Mouse (Mus musculus) embryo, embryonic 10 days (tissue): ENCODE data around the gene Pnma5.
"Not testable (repeated sequence)": the region's sequence is repeated elsewhere in the genome, so short reads cannot be mapped to it uniquely, and the experiment has no call there.

Source experiments
- DNase-seq: peaks from one replicate; pipeline ENCODE4 v3.0.0-alpha.2; 2015; ENCODE audit warnings: low spot score

Pnma5 gene

DNA sequence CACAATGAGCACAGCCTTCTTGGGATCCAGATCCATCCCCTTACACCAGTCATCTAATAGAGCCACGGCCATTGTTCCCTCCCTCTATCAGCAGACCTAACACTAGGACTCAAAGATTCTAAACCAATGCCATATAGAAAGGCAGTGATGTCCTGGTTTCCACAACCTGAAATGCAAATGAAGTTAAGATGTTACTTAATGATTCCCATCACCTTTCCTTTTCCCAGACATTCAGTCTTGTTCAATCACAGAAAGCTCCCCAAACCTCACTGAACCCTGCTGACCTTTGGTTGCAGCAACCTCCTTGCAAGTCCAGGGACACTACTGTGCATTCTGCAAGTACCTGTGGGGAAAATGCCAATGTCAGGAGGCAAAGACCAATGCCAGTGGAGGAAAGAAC is at the start of gene Pnma5:
Gene Pnma5 (minus strand): TSS at position 101 of the 400 bp plus-strand sequence.
- no peak for DNase-seq

DNA sequence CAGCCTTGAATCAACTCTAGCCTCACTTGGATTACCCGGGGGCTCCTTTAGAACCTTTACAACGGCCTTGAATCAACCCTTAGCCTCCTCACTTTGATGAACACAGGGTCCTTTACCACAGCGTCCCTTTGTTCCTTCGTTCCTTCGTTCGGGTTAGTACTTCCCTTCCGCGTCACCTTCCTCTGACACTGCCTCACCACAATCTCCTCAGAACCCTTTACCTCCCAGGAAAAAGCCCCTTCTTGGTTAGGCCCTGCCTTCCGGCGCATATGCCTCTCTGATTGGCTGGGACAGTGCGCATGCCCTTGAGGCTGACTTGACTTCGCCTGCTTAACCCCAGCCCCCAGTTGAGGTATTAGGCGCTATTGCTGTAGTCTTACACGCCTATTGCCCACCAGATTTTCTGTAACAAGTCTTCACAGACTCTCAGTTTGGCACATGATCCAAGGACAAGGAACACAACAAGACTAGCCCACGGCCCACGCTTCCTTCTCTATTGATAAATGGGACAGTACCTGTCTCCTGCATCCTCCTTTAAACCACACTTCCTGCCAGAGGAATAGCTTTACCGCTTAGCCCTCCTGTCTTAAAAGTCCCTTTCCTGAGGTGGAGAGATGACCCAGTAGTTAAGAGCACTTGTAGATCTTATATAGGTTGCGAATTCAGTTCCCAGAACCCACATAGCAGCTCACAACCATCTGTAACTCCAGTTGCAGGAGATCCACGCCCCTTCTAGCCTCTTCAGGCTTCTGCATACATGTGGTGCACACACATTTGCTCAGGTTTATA is 45.6 kb upstream of the Pnma5 start, which contains the start of gene Xlr4a:
Gene Xlr4a (minus strand): TSS at position 212 of the 789 bp plus-strand sequence.
- not testable (repeated sequence) for DNase-seq

DNA sequence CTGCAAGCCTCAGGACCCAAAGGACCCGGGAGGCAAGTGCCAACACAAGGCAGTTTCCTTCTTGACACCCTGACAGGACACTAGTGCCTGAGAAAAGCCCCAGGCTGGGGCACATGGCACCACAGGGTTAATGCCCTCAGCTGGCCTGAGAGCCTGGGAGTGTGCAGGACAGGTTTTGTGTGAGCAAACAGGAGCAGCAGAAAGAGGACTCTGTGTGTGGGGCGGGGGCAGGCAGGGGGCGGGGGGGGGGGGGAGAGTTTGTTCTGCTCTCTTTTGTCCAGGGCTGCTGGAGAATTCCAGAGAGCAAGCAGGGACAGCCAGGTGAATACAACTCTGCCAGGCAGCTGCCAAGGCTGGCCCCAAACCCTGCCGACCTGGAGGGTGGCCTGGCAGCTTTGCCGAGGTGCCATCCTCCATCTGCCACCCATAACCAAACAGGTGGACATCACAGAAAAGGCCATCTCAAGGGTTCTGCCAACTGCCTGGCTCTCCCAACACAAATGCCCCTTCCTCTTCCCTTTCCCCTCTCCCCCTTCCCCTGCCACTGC is 29.9 kb upstream of the Pnma5 start:
- DNase-seq = not testable (repeated sequence)

DNA sequence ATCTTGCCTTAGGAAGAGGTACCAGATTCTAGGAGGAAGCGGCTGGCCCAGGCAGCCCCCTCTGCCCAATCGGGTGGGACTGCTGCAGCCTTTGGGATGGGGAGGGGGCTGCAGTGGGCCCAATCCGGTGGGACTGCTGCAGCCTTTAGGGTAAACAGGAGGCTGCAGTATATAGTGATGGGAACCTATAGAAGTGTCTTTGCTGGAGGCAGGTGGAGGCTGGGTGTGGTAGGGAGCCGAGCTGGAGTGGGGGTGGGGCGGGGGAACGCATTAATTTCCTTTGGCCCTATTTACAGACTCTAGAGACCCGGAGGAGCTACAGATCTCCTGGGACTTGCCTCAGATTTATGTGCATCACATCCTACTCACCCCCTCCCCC is 27.5 kb upstream of the Pnma5 start, which contains the start of gene Pnma3:
Gene Pnma3 (plus strand): TSS at position 373 of the 379 bp plus-strand sequence.
- no peak for DNase-seq

DNA sequence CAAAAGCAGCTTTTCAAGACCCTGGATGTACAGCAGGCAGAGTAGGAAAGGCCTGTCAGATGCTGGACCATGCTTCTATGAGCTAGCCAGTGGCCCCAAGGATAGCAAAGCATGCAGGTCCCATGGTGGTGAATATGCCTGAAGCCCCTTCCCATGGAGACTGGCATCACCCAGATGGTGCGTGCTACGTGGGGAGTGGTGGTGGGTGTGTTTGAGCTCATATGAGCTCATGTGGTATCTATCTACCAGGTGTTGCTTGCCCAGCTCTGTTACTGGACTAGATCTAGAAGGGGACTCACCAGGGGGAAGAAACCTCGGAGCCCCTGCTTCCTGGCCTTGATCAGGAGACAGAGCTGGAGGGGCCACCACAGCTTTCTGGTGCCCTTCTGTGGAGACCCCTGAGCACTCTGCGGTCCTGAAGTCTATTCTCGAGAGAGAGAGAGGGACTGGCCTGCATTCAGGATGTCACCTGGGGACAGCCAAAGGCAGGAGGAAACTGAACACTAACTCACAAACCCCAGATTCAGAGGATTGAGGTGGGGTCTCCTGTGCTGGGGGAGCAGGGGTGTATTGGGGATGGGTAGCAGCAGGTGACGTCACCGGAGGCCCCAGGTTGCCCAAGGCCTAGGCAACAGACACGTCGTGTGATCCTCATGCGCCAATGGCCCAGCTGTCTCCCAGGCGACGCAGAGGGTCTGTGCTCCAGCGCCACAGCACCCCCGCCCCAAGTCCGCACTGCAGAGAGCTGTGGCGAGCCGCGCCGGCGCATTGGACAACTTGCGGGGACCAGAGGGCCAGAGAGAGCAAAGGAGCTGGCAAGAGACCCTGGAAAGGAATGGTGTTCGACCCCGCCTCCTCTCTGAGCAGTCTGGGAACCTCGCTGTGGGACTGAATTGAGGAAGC is 26.9 kb upstream of the Pnma5 start:
- DNase-seq = peak; percentile 31

DNA sequence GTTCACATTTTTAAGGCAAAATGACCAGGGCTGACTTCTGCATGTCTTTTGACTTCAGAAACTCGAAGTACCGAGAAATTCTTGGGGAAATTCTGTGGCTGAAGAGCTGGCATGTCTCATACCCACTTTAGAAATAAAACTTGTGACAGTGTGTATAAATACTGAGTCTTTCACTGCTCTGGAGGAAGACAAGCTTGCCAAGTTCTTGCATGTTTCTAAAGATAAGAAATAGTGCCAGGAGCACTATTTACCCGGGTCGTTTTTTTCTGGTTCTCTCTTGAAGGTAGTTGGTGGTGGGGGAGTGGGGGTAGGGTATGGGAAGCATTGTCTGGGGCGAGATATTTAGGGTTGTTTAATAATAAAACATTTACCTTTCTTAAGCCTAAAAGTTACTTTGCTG is 25.4 kb upstream of the Pnma5 start:
- no peak for DNase-seq

DNA sequence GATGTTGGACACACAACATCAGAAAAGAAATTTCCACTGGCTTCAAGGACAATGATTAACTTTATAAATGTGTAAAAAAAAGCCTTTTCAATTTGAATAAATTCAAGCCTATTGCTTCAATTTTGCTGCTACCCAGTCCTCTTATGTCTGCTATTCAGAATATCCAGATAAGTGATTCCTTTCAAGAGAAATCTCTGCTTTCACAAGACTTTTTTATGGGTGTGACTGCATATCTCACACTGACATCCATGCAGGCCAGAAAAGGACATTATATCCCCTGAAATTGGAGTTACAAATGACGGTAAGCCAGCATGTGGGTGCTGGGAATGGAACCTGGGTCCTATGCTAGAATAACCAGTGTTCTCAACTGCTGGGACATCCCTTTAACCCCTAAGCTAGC is 24.6 kb upstream of the Pnma5 start:
- no peak for DNase-seq

DNA sequence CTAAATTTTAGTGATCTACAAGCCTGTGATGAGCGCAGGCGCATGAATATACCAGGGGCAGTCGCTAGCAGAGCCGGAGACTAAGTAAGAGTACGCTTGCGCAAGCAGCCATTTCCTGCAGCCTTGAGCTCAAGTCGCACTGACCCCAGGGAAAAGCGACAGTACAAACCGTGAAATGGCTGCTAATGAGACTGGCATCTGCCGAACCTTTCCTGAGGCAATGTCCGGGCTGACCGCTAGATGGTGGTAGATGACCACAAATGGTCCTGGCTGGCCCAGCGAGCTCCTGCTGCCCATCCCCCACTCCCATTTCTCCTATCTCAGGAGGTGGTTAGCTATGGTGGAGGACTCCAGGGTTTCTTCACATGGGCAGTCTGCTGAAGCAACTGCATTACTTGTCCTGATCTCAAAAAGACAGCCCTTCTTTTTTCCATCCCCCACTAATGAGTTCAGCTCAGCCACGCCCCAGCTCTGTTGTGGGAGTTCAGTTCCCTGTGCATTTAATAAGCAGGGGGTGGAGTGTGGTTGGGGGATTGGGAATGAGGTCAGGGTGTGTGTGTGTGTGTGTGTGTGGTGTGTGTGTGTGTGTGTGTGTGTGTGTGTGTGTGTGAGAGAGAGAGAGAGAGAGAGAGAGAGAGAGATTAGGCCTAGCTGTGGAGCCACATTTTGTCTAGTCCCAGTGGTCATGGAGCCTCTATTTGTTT is 17.1 kb upstream of the Pnma5 start:
- peak; percentile 92 for DNase-seq

DNA sequence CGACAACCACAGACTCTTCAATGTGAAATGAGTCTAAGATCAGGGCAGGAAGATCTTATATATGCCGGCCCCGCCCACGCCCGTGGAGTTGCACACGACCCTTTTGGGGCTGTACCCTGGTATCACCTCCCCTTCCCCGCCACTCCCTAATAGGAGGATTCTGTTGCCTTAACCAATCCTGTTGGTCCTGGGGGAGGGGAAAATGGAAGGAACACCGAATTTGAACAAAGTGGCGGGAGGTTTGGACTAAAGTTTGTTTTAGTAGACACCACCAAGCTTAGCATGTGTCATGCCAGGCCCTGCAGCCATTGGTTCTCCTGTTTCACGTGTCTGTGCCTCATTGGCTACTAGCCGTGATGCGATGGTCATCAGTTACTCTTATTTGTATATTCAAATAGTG is 2.8 kb upstream of the Pnma5 start:
- no peak for DNase-seq

DNA sequence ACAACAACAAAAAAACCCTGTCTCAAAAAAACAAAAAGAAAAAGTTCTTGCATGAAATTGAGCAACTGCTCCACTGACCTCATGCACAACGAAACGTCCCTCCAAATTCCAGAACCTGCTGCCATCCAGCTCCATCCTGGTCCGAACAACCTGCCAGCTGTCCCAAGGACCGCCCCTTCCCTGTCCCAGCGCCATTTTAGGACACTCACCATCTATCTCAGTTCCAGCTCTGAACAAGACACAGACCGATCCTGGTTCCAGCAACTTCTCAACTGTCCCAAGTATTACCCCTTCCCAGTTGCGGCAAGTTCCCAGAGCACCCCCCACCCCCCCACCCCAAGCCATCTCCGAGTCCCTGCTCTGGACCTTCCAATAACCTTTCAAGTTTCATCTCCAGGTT is 1.9 kb upstream of the Pnma5 start:
- no peak for DNase-seq

DNA sequence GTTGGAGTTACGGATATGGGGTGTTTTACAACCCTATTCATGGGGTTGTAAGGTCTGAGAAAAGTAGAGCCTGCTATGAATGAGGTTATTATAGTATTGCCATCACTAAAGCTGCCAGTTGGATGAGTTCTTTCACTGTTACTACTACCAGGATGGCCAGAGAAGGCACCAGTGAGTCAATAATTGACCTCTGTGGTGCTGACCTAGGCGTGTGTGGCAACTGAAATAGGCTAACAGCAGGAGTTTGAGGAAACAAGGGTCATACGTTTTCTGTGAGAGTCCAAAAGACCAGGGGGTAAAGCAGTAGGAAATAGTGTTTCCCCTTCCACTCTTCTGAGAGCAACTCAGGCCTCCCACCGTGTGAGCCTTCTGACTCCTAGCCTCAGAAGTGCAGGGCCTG is 24.1 kb downstream of the Pnma5 start:
- no peak for DNase-seq

DNA sequence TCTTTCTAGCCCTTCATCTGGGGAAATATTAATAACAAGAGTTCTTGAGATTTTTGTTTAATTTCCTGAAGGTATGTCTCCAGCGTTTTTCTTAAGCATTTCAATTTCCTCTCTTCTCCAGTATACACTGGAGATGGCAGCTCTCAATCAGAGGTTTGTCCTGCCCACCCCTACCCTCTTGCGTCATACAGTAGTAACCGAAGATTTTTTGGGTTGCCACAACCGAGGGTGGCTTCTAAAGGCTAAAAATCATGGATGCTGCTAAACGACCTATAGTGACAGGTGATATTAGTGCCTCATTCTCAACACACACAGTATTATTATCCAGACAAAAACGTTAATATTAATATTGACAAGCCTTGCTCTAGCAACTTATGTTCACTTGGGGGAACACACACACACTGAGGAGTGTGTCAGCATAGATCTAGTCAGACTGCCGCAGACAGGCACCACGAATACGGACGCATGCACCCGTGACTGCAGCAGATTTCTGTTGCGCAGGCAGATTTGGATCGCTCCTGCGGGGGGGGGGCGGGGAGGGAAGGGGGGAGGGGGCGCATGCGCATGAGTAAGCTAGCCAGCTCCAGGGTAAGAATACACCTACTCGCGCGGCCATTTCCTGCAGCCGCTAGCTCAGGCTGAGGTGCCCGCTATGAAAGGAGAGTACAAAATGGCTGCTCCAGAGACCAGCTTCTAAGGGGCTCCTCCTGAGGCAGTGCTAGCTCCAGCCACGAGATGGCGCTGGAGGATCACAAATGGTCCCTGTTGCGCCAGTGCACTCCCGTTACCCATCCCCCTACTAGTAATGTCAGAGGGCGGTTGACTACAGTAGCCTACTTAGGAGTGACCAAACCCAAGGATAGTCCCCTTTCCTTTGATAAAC is 29.1 kb downstream of the Pnma5 start:
- peak; percentile 95 for DNase-seq

DNA sequence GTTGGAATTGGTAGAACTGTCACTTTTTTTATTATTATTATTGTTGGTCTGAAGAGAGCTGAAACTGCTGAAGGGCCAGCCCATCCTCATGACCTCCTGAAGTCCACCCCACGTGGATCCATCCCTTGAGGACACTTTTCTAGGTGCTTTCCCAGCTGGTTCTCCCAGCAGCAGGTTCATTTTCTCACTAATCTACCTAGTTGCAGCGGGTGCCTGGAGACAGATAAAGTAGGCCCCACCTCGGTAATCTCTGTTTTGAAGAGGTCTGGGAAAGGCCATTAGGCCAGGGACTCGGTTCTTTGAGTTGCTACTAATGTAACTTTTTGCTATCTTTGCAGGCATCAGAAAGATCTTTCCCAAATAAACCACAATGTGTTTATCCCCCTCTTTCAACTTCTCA is 31.2 kb downstream of the Pnma5 start:
- no peak for DNase-seq

DNA sequence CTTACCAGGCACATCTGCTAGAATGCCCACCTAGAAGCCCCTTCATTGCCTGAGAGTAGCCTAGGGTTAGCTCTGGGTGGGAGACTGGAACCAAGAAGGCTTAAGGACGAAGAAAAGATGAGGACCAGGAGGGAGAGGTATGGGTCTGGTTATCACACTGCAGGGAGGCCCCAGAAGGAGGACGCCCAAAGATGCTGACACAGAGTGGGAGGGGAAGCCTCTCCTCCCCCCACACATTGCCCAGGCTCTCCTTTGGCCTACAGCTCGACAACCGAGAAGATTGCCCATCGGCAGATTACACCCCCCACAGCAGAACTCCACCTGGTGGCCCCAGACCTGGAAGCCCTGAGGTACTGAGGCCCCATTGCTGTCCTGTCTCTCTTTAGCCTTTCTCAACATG is 33.8 kb downstream of the Pnma5 start:
- DNase-seq = no peak

DNA sequence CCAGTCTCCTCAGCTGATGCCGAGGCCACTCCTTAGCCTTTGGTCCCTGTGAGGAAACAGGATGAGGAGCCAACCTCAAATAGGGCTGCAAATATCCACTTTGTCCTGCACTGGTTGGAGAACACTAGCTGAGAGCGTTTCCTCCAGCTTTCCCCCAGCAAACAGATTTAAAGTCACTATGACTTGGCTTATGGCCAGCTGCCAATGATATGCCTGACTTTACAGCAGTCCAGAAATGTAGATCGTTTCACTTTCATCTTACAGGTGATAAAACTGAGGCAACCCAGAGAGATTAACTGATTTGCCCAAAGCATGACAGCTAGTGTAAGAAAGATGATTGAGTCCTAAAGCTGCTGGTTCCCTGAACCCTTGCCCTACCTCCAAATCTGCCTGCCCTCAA is 41.4 kb downstream of the Pnma5 start:
- no peak for DNase-seq

DNA sequence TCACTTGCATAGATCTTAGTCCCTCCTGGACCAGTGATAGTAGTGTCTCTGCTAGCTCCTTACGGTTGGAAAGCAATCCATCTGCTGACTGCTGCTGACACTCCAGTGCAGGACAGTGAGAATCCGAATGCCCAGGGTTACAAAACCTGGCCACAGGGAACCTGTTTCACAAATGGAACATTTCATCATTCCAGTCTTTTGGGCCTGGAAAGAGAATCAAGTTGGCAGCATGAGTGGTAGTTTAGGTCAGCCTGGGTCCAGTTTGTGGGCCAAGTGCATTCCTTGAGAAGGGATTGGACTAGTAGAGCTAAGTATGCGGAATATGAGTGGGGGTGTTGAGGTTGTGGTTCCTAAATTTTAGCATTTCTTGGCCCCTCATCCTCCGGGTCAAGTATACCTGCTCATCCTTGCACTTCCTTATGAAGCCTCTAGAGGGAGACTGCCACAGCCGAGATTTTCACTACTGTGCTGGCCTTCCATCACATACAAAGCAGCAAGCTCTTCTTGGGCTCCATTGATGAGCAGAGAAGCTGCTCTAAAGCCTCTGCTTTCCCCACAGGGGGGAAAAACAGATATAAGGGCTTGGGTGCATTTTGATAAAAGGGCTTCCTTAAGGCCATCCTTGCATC is 44.5 kb downstream of the Pnma5 start:
- no peak for DNase-seq

DNA sequence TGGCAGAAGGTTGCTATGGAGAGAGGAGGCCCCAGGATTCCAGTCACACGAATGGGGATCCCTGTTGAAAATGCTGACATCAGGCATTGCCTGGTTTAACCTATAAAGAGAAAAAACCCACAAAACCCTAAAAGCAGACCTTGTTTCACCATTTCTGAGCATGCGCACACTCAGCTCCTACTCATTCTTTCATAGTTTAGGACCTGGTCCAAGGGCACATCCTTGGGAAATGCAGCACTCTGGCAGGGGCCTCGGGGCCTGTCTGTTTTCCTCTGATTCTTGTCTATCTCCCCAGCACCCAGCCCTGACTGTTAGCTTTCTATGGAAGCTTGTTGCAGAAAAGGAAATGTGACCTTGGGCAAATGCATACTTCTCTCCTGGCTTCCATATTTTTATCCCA is 46.3 kb downstream of the Pnma5 start:
- DNase-seq = no peak

DNA sequence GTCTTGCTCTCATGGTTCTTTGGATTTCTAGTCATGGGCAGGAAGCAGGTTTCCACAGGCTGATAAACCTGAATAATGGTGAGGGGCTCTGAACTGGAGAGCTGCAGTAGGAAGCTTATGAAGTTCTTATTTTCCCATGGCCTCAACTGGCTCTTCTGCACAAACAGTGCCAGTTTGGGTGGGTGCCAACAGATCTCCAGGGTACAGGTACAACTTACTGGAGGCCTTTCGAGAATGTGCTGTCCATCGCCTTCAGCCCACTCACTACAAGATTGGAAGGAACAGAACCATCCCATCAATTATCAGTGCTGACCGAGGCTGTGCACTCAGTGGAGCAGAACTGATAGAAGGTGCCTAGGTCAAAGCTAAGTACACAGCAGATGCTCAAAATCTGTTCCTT is 48.5 kb downstream of the Pnma5 start:
- no peak for DNase-seq

DNA sequence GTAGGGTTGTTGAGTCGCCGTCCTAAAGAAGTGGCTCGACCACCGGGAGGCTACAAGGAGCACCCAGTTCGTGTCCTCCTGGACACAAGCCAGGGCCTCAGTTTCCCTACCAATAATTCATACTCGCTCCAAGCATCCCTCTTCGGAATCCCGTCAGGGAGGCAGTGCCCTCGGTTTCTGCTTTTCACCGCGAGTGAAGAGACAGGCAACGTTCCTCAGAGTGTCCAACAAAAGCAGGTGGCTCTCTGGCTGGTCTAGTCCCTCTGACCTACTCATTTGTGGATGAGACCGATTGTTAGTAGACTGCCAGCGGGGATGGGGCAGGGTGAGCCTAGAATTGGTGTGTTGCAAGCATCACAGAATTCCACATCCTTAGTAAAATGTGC is 49.4 kb downstream of the Pnma5 start:
- no peak for DNase-seq

DNA sequence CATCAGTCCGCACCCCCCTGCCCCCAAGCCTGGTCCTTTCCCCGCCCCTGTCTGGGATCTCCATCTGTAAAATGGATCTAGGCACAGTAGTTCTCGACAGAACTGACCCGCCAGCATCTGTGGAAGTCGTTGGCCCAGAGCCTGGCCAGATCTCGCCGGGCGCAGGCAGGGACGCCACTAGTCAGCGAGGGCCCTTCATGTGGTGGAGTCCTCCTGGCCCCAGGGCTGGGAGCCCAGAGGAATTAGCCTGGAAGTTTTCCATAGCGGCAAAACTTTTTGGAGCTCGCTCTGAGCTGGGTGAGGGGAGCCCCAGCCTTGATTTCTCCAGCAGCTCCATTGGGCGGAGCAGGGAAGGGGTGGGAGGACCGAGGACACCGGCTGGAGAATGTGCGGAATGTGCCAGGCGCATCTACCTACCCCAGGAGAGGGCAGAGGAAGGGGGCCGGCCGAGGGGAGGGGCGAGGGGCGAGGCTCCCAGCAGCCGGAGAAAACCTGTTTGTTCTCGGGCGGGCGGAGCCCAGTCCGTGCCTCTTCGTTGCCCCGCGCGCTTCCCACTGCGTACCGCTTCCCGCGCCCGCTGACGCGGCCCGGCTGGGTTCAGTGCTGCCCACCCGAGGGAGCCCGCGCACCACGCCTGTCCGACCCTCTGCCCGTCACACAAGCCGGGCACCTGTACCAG is 49.9 kb downstream of the Pnma5 start, which contains the start of gene Zfp185:
Gene Zfp185 (plus strand): TSS at position 499 of the 679 bp plus-strand sequence.
- DNase-seq = peak; percentile 64
